Mouse (Mus musculus) ZHBTc4 (cell line): ENCODE results near the gene Cbfa2t2.

Experiments
- DNase-seq: peaks from one replicate; pipeline ENCODE4 v3.0.0-alpha.2; 2011; ENCODE audit warnings: low read depth, low spot score

Gene Cbfa2t2

GRCm38 (mm10) chr2:154467139-154467538 lies 30.9 kb downstream of the Cbfa2t2 start:
- DNase-seq: peak; percentile 82

GRCm38 (mm10) chr2:154474251-154475061 lies 38.2 kb downstream of the Cbfa2t2 start:
- no peak for DNase-seq

- DNase-seq: no peak
These were observed 38.7 kb downstream of the Cbfa2t2 start for GRCm38 (mm10) chr2:154475062-154475349.

GRCm38 (mm10) chr2:154475861-154476260 lies 39.6 kb downstream of the Cbfa2t2 start:
- no peak for DNase-seq

GRCm38 (mm10) chr2:154477028-154477427 lies 40.7 kb downstream of the Cbfa2t2 start:
- no peak for DNase-seq

DNA sequence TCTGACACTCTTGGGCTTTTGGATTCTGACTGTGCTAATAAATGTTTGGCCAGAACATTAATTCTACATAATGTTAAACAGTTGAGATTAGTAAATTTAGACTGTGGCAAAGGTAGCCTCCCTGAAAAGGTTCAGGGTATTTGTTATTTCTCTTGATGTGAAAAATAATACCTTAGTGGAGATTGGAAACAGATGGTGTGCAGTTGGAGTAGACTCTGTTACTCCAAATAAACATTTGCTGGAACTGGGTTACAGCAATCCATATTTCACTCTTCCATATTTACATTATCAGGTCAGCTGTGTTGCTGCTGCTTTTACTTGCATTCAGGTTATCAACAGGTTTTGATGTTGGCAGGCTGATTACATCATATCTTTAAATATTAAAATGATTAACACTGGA lies 55.5 kb downstream of the Cbfa2t2 start:
- DNase-seq: no peak

DNA sequence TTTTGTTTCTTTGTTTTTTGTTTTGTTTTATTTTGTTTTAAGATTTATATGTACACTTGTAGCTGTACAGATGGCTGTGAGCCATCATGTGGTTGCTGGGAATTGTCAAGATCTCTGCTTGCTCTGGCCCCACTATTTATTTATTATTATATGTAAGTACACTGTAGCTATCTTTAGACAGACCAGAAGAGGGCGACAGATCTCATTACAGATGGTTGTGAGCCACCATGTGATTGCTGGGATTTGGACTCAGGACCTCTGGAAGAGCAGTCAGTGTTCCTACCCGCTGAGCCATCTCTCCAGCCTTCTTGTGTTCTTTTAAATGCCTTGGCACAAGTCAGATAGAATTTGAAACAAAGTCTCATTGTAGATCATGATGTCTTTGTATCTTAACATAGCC lies 57.3 kb downstream of the Cbfa2t2 start:
- peak; percentile 79 for DNase-seq

DNA sequence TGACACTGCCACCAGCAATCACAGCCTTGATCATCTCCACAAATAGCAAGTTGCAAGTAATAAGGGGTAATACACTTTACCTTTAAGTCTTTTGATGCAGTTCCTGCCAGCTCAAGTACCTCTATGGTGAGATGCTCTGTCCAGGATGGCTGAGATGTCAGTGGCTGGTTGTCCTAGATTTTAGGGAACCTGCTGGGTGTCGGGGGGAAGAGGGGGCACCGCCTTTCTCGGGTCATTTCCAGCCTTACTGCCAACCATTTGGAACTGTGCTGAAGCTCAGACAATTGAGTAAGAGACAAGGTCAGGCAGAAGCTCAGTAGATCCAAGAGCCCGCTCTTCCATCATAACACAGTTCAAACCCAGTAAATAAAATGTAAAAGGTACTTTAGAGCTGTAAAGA lies 58.7 kb downstream of the Cbfa2t2 start:
- no peak for DNase-seq

DNA sequence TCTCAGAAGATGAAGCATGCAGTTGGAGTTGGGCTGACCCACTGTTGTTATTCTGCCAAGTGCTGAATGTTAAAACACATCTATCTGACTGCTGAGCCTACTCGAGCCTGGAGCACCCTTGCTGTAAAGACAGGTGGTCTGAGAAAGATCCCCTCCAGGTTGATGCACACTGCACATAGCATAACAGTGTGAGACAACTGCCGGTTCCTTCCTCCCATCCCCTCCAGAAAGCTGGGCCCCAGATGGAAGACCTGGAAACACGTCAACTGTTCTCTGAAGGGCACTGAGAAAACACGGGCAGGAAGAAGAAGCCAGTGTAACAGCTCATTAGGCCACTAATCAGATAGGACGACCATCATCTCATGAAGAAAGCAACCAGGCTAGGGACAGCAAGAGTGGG lies 62.3 kb downstream of the Cbfa2t2 start:
- DNase-seq: no peak

DNA sequence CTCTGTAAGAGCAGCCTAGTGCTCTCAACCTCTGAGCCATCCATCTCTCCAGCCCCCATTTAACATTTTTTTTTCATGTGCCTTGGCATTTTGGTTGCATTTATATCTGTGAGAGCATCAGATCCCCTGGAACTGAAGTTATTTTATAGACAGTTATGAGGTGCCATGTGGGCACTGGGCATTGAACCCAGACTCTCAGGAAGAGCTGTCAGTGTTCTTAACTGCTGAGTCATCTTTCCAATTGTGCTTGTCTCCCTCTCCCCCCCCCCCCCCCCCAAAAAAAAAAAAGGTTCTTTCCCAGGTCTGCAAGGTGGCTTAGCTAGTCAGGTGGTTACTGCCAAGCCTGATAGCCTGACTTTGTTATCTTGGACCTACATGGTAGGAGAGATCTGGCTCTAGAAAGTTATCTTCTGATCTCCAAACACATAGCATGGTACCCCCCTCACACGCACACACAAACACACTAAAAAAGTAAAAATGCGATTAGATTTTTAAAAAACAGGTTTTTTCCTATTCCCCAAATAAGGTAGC lies 63.5 kb downstream of the Cbfa2t2 start:
- no peak for DNase-seq

GRCm38 (mm10) chr2:154500758-154501157 lies 64.5 kb downstream of the Cbfa2t2 start:
- no peak for DNase-seq

GRCm38 (mm10) chr2:154507076-154507475 lies 70.8 kb downstream of the Cbfa2t2 start:
- DNase-seq: no peak

- DNase-seq: peak; percentile 47
These were observed 71.4 kb downstream of the Cbfa2t2 start for GRCm38 (mm10) chr2:154507566-154508283.

GRCm38 (mm10) chr2:154508450-154508849 lies 72.2 kb downstream of the Cbfa2t2 start:
- DNase-seq: no peak

DNA sequence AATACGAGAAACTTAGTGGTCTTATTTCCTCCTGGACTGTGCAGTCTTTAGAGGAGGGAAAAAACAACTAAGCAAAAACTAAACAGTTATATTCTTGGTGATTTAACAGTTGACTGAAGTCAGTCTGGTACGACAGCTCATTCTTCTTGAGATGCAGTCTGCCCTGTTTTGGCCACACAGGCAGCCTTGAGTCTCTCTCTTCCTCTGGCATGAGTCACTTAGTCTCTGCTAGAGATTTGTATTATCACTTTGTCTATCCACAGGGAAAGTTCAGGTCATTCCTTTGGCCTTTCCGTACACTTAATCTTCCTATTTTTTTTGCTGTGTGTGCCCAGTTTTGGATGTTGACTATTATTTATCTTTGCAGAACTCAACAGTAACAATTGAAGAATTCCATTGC lies 73.9 kb downstream of the Cbfa2t2 start:
- no peak for DNase-seq

GRCm38 (mm10) chr2:154516944-154517343 lies 80.7 kb downstream of the Cbfa2t2 start:
- no peak for DNase-seq

GRCm38 (mm10) chr2:154517424-154517823 lies 81.1 kb downstream of the Cbfa2t2 start:
- DNase-seq: no peak

DNA sequence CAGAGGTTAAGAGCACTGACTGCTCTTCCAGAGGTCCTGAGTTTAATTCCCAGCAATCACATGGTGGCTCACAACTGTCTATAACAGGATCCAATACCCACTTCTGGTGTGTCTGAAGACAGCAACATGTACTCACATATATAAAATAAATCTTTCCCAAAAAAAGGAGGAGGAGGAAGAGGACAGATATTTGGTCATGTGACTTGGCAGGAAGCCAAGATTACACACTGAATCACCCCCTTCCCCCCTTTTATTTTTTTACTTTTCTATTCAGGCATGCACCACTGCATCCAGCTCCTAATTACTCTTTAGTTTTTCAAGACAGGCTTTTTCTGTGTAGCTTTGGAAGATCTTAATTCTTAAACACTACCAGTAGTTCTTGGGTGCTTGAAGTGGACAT lies 85.2 kb downstream of the Cbfa2t2 start:
- no peak for DNase-seq

GRCm38 (mm10) chr2:154522334-154522733 lies 86.1 kb downstream of the Cbfa2t2 start:
- DNase-seq: no peak

- no peak for DNase-seq
These were observed 89.0 kb downstream of the Cbfa2t2 start for GRCm38 (mm10) chr2:154525285-154525684.

DNA sequence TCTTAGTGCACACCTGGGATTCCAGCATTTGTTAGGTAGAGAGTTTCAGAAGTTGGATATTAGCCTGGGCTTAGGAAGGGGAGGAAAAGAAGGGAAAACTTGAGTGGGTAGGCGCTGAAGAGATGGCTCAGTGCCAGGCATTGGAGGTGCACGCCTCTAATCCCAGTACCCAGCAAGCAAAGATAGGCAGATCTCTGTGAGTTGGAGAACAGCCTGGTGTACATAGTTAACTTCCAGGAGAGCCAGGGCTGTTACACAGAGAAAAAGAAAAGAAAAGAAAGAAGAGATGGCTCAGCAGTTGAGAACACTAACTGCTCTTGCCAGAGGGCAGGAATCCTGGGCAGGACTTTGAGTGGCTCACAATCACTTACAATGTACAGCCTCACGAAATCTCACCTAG lies 90.2 kb downstream of the Cbfa2t2 start:
- DNase-seq: no peak

DNA sequence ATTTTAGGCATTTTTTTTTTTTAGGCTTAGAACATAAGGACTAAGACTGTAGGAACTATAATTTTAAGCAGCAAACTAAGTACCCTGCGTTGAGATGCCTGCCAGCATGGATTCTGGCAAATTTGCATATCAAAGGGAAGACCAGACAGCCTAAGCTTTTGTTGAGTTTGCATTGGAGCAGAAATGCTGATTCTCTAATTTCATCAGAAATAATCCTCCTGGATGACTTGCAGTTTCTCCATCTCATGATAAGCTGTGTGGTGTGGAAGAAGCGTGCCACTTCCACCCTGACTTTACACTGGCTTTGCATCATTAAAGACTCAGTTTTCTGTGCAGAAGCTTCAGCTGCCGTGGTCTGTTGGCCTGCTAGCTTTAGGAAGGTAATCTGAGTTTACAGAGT lies 96.6 kb downstream of the Cbfa2t2 start:
- DNase-seq: peak; percentile 38

DNA sequence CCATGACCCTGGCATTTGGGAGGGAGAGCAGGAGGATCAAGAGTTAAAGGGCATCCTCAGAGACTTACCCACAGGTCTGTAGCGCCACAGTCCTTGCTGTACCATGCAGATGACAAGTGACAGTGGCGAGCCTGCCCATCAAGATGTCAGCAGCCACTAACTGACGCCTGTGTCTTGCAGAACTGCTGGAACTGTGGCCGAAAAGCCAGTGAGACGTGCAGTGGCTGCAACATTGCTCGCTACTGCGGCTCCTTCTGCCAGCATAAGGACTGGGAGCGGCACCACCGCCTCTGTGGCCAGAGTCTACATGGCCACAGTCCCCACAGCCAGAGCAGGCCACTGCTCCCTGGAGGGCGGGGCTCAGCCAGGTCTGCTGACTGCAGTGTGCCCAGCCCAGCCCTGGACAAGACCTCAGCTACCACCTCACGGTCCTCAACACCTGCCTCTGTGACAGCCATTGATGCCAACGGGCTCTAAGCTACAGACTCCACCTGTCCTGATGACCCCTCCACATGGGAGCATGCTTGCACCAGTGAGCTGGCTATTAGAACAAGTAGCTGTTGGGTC lies 98.5 kb downstream of the Cbfa2t2 start:
- no peak for DNase-seq
